Mouse (Mus musculus) erythroblast, embryonic 14.5 days (primary cell): Measurements from ENCODE around the gene Hsf3. TPM values are rescaled to one million over a fixed set of nuclear protein-coding genes. Genes with fewer than 3 reads are reported as not detected.

Source experiments
- H3K27me3 ChIP-seq: 2 replicates; pipeline ENCODE4 v1.6.1; 2012; ENCODE audit warnings: inconsistent platforms; ENCODE audit not compliant: control insufficient read depth
- H3K36me3 ChIP-seq: 2 replicates; pipeline ENCODE4 v1.6.1; 2012; ENCODE audit warnings: mild to moderate bottlenecking, inconsistent platforms; ENCODE audit not compliant: control insufficient read depth
- H3K4me1 ChIP-seq: 2 replicates; pipeline ENCODE4 v1.6.1; 2012; ENCODE audit warnings: inconsistent platforms; ENCODE audit not compliant: control insufficient read depth
- H3K4me3 ChIP-seq: replicated peaks from 2 replicates; pipeline ENCODE3; 2012; ENCODE audit warnings: moderate library complexity, mild to moderate bottlenecking, inconsistent platforms
- H3K9me3 ChIP-seq: 2 replicates; pipeline ENCODE4 v1.6.1; 2012; ENCODE audit warnings: low read length, inconsistent platforms, mixed read lengths; ENCODE audit not compliant: control insufficient read depth
- GATA1 ChIP-seq: IDR thresholded peaks from 2 replicates; pipeline ENCODE4 v1.6.1; 2012; ENCODE audit warnings: low read length, inconsistent platforms, mixed read lengths
- TAL1 ChIP-seq: IDR thresholded peaks from 3 replicates; pipeline ENCODE4 v1.6.1; 2012; ENCODE audit warnings: low read length, inconsistent platforms, mixed read lengths
- polyA plus RNA-seq: library from polyadenylated mRNA; stranded (reverse); fragments of >175 nt; gene quantifications from 2 replicates; pipeline ENCODE4 v1.2.3, GENCODE M21; 2012

Hsf3 gene
- polyA plus RNA-seq, 1 experiment = not detected

GRCm38 (mm10) chrX:96256509-96256908 lies 199.6 kb downstream of the Hsf3 start:
- Histone ChIP-seq H3K4me1 (no peaks in the 10 kb centered on the region), H3K27me3 (no peaks in the 10 kb centered on the region), H3K9me3 (no peaks in the 10 kb centered on the region), H3K36me3 (no peaks in the 10 kb centered on the region), H3K4me3 (no peak overlapping the region)
- TF ChIP-seq TAL1 (no peak), GATA1 (no peak)

Other genes with a start within 250 kb of the Hsf3 start
- not detected in 2 replicates for gene Vsig4, start 162.9 kb downstream of the Hsf3 start, polyA plus RNA-seq
- not detected in 2 replicates for gene Heph, start 935 bp downstream of the Hsf3 start, polyA plus RNA-seq